Mouse (Mus musculus) heart, postnatal 10 days (tissue): Measurements from ENCODE around the gene Mybpc3. TPM values are rescaled to one million over a fixed set of nuclear protein-coding genes. Genes with fewer than 3 reads are reported as not detected.
A peak's percentile ranks its signal among the peaks of the same experiment; 100 is the strongest.
"Not testable (repeated sequence)": the region's sequence is repeated elsewhere in the genome, so short reads cannot be mapped to it uniquely, and the experiment has no call there.

ENCODE experiments used
- DNase-seq, 2 experiments: peaks; one replicate each; pipeline ENCODE4 v3.0.0; 2021
- intact Hi-C: fragments of 180-260 bp; cut with DNase I; formaldehyde crosslinking; loops from one replicate; pipeline ENCODE4 v1.15.1; 2025
- total RNA-seq, 2 experiments: library from RNA; stranded (reverse); gene quantifications; 2 replicates each; pipeline ENCODE4 v1.2.3; 2021

The Mybpc3 gene
- total RNA-seq, 2 experiments from 2014 or later, result 1,924 to 2,166 TPM

DNA sequence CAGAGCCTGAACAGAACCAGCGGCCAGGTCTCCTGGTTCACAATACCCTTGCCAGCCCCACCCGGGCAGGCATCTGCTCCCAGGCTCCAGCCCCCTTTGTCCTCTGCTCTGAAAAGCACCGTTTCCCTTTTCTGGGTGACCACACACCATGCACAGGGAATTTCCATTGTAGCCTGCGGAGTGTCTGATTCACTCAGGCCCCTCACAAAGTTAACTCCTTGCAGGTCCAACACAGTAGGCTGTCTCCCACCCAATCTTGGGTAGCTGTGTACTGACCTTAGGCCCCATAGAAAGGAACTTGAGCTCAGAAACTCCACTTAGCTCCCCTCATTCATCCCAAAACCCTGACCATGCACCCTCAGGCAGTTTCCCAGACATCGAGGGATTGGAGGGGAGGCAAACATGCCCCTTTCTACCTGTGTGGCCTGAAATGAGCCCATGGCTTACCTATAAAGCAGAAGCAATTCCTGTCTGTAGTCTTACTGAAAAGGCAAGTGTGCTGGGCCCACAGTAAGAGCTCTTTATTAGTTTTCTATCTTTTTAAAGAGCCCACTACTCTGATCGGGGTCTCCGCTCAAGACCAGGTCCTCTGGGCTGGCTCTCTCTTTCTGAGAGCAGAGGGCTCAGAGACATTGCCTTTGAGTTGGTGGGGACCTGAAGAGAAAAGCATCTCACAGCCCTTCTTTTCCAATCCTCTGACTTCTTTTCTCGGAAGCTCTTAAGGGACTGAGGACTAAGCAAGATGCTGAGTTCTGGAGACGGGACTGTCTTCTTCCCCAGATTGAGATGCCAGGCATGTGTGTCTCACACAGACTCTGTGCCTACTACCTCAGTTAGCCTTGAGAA is 31.3 kb upstream of the Mybpc3 start:
- intact Hi-C loops, result no loop called here
- DNase-seq, result no peak

DNA sequence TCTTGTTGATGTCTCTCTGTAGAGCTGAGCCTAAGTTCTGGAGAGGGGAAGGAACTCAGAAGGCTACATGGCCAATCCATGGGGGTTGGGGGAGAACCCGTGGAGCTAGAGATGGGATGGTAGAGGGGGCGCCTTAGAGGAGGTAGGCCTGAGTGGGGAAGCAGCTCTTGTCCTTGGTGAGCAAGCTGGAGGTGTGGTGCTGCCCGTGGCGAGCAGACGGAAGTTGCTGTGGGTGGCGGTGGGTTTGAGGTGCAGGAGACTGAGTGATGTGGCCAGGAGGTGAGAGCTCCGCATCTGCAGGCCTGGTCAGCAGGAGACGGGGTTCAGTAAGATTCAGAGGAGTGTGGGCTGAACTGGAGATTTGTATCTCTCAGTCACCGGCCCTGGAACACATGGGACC is 30.5 kb upstream of the Mybpc3 start:
- intact Hi-C loops, result no loop called here
- no peak for DNase-seq

DNA sequence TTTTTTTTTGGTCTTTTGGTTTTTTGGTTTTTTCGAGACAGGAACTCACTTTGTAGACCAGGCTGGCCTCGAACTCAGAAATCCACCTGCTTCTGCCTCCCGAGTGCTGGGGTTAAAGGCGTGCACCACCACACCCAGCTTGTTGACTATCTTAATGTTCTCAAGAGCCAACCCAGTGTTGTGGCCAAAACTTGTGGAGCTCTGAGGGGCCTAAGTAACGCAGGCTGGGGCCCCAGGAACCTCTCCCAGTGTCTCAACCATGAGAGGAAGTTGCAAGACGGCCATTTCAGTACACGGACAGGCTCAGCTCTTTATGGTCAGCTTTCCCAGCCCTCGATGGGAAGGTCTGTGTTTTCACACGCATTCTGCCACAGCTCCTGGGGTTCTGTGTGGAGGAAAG is 29.0 kb upstream of the Mybpc3 start:
- no peak for DNase-seq
- intact Hi-C loops, result no loop called here

DNA sequence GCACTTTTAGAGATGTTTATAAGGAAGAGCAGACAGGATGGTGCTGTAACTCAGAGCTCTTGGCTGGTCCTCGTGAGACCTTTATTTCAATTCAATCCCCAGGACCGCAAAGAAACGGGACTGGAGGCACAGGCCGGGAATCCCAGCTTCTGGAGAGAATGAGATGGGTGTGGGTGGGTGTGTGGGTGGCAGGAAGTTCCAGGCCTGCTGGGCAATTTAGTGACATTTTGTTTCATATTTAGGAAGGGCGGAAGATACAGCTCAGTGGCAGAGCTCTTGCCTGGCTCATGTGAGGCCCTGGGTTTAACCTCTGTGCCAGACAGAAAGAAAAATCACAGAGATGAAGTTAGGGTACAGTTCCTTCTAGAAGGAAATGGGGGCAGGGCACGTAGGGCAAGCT is 27.7 kb upstream of the Mybpc3 start:
- no peak for DNase-seq
- intact Hi-C loops, result no loop called here

DNA sequence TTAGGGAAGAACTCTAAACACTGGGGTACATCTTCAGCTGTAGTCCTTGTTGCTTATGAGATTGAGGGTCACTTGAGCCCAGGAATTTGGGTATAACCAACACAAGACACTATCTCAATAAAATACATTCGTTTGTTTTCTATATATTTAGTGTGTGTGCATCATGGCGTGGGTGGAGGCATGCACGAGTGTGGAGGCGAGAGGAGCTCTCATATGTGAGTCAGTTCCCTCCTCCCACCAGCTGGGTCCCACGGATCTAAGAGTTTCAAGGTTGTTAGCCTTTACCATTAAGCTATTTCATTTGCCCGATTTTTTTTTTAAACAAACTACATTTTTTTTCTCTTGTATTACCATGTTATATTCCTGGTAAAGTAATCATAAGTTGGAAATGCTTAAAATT is 27.1 kb upstream of the Mybpc3 start:
- intact Hi-C loops, result no loop called here
- no peak for DNase-seq

DNA sequence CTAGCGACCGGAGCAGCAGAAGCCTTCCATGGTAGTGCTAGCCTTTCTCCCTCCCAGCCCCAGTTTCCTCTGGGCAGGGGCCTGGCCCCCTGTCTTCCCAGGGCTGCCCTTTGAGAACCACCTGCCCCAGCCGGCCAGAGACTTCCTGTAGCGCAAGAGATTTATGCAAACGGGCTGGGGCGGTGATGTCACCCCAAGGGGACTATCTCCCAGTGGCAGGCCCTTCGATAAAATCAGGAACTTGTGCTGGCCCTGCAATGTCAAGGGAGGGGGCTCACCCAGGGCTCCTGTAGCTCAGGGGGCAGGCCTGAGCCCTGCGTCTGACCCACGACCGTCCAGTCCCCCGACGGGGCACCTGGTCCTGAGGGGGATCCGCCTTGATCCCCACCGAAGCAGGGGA is 21.4 kb upstream of the Mybpc3 start:
- DNase-seq, result no peak
- intact Hi-C loops, result no loop called here

DNA sequence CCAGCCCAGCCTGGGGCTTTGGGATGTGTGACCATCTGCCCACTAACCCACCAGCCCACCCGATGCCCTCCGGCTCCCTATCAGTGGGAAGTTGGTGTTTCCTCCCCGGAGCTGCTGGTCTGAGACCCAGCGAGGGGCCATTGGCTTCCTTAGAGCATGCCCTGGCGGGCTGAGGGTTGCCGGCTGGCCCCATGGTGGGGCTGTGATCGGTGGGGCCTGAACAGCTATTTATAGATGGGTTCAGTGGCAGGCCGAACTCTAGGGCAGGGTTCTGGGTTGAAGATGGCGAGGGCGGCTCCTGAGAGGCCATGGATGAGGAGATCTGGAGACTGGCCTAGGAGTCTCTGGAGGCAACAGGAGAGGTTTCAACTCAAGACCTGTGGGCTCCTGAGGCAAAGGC is 20.9 kb upstream of the Mybpc3 start:
- intact Hi-C loops, result no loop called here
- no peak for DNase-seq

DNA sequence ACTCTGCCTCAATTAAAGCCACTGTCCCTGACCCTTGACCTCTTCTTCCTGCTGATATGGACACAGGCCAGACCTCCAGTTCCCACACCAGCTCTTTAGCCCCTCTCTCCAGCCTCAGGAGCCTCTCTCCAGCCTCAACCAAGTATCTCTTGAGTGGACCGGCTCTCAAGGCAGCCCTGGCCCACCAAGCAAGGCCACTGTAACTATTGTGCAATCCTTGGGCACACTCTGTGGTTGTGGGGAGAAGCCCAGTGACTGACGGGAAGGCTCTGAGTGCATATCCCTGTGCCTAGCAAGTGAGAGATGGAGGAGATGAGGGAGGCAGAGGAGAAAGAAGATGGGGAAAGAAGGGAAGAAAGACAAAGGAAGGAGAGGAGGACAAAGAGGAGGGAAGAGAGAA is 19.8 kb upstream of the Mybpc3 start:
- DNase-seq, result no peak
- intact Hi-C loops, result no loop called here

DNA sequence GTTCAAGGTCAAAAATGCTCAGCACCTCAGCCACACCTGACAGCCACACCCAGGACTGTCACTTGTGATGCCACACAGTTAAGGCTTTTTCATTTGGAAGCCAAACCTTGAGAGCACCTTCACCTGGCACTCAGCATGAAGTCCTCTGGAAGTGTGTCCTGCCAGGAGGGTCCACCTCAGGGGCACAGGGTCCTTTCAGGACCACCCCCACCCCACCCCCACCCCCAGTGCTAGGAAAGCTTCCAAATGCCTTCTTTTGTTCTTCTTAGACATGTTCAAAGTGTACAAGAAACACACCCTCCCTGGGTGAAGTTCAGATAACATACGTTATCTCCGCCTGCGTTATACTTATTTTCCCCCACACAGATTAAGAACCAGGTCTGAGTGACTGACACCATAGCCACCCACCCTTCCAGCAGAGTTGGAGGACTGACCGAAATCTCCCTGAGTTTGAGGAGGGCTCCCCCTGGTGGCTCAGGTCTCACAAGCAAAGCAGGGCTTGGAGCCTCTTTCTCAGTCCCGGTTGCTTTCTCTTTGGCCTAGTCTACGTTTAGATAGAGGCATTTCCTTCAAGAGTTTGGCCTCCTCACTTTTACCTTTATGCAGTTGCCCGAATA is 16.7 kb upstream of the Mybpc3 start:
- DNase-seq, result peak; percentile 92 to 96
- intact Hi-C loops, result loop anchor here (1.0 kb wide), 2 partner anchors 31 to 235 kb away; partner anchors contain the start of gene Slc39a13

DNA sequence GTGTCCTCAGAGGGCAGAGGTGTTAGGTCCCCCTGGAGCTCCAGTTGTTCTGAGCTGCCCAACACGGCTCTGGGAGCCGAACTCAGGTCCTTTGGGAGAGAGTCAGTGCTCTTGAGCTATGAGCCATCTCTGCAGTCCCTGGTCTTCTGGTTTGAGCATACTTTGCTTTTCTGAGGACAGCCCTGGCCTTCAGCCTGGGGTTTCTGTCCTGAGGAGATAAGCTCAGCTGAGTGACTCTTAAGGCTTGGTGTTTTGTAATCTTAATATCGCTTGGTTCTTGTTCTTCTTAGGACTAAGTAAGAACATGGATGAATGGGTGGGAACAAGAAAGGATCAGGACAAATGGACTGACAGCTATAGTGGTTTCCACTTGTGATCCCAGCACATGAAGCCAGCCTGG is 9.8 kb upstream of the Mybpc3 start:
- intact Hi-C loops, result no loop called here
- DNase-seq, result no peak

DNA sequence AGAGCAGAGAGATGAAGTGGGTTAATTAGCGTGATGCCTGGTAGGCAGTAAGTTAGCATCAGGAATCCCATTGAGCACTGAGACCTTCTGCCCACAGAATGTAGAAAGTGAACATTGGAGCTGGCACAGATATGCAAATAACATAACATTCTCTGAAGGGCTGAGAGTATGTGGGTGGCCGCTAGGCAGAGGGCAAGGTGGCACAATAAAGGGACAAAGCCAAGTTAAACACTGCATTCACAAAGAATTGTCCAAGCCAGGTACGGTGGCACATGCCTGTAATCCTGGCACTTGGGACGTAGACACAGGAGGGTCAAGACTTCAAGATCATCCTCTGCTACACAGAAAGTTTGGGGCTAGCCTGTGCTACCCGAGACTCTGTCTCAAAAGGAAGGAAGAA is 8.7 kb upstream of the Mybpc3 start:
- no peak for DNase-seq
- intact Hi-C loops, result no loop called here

DNA sequence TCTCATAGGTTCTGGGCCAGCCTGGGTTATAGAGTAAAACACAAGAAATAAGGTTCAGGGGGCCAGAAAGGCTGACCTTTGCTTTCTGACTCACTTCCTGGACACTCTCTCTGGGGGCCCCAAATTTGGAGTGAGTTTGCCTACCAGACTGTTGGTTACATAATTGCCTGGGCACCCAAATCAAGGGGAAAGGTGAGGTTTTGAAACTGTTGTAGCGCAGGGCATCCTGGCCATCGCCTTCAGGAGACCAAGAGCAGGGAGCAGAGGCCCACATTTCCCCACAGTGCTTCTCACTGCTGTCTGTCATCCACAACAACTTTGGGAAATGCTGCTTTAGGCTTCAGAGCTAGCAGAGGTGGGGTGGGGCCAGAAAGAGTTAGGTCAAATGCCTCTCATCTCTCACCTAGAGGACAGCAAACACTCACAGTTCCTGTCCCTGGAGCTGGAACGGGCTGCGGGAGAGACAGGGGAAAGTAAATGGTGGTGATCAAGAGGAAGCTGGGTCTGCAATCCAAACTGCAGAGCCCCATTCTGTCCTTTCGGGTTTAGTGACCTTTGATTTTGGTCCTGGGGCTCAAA is 8.0 kb upstream of the Mybpc3 start:
- intact Hi-C loops, result loop anchor here (5.0 kb wide), 1 partner anchor 367 kb away; no protein-coding TSS in a partner anchor
- no peak for DNase-seq

DNA sequence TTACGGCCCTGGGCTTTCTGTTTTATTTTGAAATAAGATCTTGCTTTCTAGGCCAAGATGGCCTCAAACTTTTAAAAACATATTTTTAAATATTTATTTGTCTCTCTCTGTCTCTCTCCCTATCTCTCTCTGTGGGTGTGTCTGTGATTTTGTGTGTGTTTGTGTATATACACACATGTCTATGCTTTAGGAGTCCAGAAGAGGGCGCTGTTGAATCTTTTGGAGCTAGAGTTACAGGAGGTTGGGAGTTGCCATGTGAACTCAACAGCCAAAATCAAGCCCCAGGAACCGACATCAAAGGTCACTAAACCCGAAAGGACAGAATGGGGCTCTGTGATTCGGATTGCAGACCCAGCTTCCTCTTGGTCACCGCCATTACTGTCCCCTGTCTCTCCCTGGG is 7.5 kb upstream of the Mybpc3 start:
- intact Hi-C loops, result loop anchor here (5.0 kb wide), 1 partner anchor 367 kb away; no protein-coding TSS in a partner anchor

DNA sequence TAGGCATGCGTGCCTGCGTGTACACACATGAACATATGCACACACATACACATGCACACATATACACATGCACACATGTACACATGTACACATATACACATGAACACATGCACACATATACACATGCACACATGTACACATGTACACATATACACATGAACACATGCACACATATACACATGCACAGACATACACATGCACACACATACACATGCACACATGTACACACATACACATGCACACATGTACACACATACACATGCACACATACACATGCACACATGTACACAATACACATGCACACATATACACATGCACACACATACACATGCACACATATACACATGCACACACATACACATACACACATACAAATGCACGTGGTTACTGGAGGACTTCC is 6.1 kb upstream of the Mybpc3 start:
- DNase-seq, result not testable (repeated sequence)
- intact Hi-C loops, result loop anchor here (5.0 kb wide), 1 partner anchor 365 kb away; no protein-coding TSS in a partner anchor

More for the DNA sequence above, 7.5 kb upstream of the Mybpc3 start:
- peak in 1 of 2 experiments; percentile 4 for DNase-seq

DNA sequence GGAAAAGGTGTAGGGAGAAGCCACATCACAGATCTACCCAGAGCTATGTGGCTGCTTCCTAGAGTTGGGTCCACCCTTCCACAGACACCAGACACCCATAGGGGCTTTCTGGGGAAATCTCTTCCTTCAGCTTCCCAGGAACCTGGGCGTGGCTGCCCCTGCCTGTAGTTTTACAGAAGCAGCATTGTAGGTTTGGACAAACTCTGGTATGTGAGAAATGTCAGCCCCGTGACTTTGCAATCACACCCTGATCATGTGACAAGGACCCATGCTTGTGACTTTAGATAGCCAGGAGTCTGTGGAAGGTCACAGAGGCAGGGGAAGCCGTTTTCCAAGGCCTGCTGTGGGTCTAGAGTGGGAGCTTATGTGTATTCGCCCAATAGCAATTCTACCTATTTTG is 5.5 kb upstream of the Mybpc3 start:
- intact Hi-C loops, result loop anchor here (5.0 kb wide), 1 partner anchor 365 kb away; no protein-coding TSS in a partner anchor
- DNase-seq, result peak in 1 of 2 experiments; percentile 45

DNA sequence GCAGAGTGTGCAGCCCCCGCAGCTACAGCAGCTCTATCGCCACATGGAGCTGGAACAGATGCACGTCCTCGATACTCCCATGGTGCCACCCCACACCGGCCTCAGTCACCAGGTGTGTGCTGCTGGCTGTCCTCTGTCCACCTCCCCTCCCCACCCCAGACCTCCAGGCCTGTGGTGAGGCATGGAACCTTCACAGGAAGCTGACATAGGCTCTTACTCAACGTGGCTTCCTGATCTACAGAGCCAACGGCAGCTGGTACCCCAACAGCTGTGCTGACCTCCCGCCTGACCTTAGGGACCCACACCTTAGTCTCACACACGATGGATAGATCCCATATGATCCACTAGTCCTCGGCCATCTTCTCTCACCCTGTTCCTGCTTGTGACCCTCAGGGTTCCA is 4.6 kb upstream of the Mybpc3 start:
- no peak for DNase-seq
- intact Hi-C loops, result loop anchor here (5.0 kb wide), 1 partner anchor 364 kb away; no protein-coding TSS in a partner anchor

DNA sequence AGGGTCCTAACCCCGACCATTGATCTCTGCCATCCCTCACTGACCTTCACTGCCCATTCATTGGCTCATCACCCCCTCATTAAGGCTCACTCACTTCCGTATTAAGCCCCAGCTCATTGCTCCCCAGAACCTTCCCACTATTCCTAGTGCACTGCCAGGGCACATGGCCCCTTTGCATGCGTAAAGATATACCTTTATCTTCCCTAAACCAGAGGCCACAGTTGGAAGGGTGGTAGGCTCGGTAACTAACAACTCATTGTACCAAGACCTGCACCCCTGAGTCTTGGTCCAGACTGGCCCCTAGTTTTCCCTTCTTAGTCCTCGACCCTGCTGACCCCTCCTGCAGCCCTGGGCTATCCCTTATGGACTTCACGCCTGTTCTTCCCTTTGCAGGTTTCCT is 4.1 kb upstream of the Mybpc3 start:
- DNase-seq, result no peak
- intact Hi-C loops, result loop anchor here (5.0 kb wide), 1 partner anchor 363 kb away; no protein-coding TSS in a partner anchor

DNA sequence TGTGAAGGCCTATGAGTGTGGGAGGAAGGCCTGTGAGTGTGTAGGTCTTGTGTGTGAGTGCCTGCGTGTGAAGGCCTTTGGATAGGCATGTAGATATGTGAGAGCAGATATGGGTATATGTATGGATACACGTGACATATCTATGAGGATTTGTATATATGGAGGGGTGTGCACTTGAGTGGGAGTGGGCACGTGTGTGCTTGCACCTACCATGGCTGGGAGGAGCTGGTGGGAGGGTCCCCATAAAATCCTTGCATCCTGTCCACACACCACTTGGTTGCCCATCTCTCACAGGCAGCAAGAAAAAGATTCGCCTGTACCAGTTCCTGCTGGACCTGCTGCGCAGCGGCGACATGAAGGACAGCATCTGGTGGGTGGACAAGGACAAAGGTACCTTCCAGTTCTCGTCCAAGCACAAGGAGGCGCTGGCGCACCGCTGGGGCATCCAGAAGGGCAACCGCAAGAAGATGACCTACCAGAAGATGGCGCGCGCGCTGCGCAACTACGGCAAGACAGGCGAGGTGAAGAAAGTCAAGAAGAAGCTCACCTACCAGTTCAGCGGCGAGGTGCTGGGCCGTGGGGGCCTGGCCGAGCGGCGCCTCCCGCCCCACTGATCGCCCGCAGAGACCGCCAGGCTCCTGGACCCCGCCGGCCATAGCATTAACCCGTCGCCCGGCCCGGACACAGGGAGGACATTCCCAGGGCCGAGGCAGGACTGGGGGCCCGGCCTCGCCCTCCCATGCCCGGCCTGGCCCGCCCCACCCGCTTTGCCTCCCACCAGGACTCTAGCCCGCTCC is 3.0 kb upstream of the Mybpc3 start:
- intact Hi-C loops, result loop anchor here (1.0 to 5.0 kb wide), 4 partner anchors 79 to 362 kb away; partner anchors contain the start of genes Ddb2 and Pacsin3
- peak; percentile 98 to 99 for DNase-seq

DNA sequence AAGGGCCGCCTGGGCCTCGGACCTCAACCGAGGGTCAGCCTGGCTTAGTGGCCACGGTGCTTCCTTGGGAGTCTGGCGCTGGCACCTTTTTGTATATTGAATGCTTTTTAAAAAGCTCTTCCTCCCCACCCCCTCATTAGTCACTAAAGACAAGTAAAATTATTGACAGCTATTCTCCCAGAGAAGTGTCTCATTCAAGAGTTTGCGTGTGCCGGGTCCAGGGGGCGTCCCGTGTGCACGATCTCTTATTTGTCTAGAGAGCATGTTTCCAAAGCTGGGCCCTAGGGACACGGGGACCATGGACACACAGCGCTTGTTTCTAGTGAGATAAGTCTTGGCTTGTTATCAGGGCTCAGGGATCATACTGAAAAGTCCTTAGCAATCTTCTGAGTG is 2.4 kb upstream of the Mybpc3 start:
- DNase-seq, result no peak
- intact Hi-C loops, result loop anchor here (1.0 to 5.0 kb wide), 3 partner anchors 79 to 142 kb away; partner anchors contain the start of genes Ddb2 and Pacsin3

DNA sequence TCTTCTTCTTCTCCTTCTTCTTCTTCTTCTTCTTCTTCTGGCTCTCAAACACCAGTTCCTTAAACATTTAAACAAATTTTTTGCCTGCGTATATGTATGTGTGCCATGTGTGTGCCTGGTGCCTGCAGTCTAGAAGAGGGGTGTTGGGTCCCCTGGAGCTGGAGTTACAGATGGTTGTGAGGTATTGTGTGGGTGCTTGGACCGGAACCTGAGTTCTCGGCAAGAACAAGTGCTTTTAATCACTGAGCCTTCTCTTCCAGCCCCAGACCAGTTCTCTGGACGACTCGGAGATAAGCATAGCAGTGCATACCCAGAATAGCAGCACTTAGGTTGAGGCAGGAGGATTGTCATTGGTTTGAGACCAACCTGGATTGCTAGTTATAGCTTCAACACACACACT is 1.1 kb upstream of the Mybpc3 start:
- intact Hi-C loops, result loop anchor here (5.0 kb wide), 2 partner anchors 120 to 140 kb away; partner anchors contain the start of genes Ddb2 and Pacsin3
- peak in 1 of 2 experiments; percentile 18 for DNase-seq
